Mouse (Mus musculus) liver, embryonic 14.5 days (tissue): Measurements from ENCODE around the gene Dlg2. TPM values are rescaled to one million over a fixed set of nuclear protein-coding genes. Genes with fewer than 3 reads are reported as not detected.

Source experiments
- ATAC-seq: fragments of 200-750 bp; cut with Nextera tagmentation; 2 replicates; pipeline ENCODE4 v1.8.0; 2017; ENCODE audit warnings: moderate number of reproducible peaks, mild to moderate bottlenecking, moderate library complexity; ENCODE audit not compliant: insufficient read depth
- DNase-seq, 3 experiments: peaks; one replicate each; pipeline ENCODE4 v3.0.0-alpha.2; 2012 to 2013; ENCODE audit warnings: low read depth in 3 of 3, low spot score in 3 of 3
- H3K27ac ChIP-seq: fragments of 300-500 bp; sonication (generic); 2 replicates; pipeline ENCODE4 v1.5.1; 2014; ENCODE audit warnings: moderate library complexity, mild to moderate bottlenecking, control low read depth, inconsistent platforms
- H3K27me3 ChIP-seq: fragments of 300-500 bp; sonication (generic); 2 replicates; pipeline ENCODE4 v1.6.1; 2014; ENCODE audit warnings: mild to moderate bottlenecking, low read length, moderate library complexity; ENCODE audit not compliant: control insufficient read depth, insufficient read depth
- H3K36me3 ChIP-seq: fragments of 300-500 bp; sonication (generic); replicated peaks from 2 replicates; pipeline ENCODE4 v1.6.1; 2014; ENCODE audit warnings: low read depth; ENCODE audit not compliant: control insufficient read depth, insufficient read depth
- H3K4me1 ChIP-seq, 2 experiments: fragments of 200-500 bp in 1 of 2; fragments of 300-500 bp in 1 of 2; sonication (generic) in 1 of 2; replicated peaks; 2 replicates each; pipeline ENCODE4 v1.6.1; 2012 to 2014; ENCODE audit warnings: antibody characterized with exemption in 1 of 2, inconsistent platforms in 1 of 2, low read length in 1 of 2; ENCODE audit not compliant: control insufficient read depth in 2 of 2, insufficient read depth in 2 of 2
- H3K4me2 ChIP-seq: fragments of 300-500 bp; sonication (generic); 2 replicates; pipeline ENCODE4 v1.6.1; 2014; ENCODE audit warnings: low read depth, mild to moderate bottlenecking, control low read depth, moderate library complexity
- H3K4me3 ChIP-seq, 2 experiments: fragments of 200-500 bp in 1 of 2; fragments of 300-500 bp in 1 of 2; sonication (generic) in 1 of 2; 2 replicates each; pipeline ENCODE4 v1.5.1; 2012 to 2014; ENCODE audit warnings: low read depth in 2 of 2, low read length in 2 of 2, mild to moderate bottlenecking in 2 of 2, control low read depth in 1 of 2, inconsistent platforms in 1 of 2, moderate library complexity in 1 of 2; ENCODE audit not compliant: insufficient read depth in 1 of 2
- H3K9ac ChIP-seq: fragments of 300-500 bp; sonication (generic); replicated peaks from 2 replicates; pipeline ENCODE4 v1.6.1; 2014; ENCODE audit warnings: mild to moderate bottlenecking, control low read depth, moderate library complexity
- H3K9me3 ChIP-seq: fragments of 300-500 bp; sonication (generic); 2 replicates; pipeline ENCODE4 v1.6.1; 2016; ENCODE audit warnings: low read length, mixed read lengths; ENCODE audit not compliant: control insufficient read depth
- CTCF ChIP-seq: IDR thresholded peaks from 2 replicates; pipeline ENCODE4 v1.5.1; 2016; ENCODE audit warnings: antibody characterized with exemption, low read depth, control low read depth
- EP300 ChIP-seq: IDR thresholded peaks from 2 replicates; pipeline ENCODE4 v1.6.1; 2016; ENCODE audit warnings: antibody characterized with exemption, low read depth
- WGBS: fragments of 180-500 bp; shearing (Covaris S2); extraction: QIAGEN DNeasy Blood & Tissue Kit; methylation state at CpG from one replicate; pipeline ENCODE4 v1.1.7; 2014; ENCODE audit not compliant: insufficient replicate concordance; 5-methylcytosine and 5-hydroxymethylcytosine counted together
- polyA plus RNA-seq, 2 experiments: library from polyadenylated mRNA; depleted of rRNA in 1 of 2; stranded (reverse) in 1 of 2; unstranded in 1 of 2; fragments of >200 nt; fragmentation: Nextera tagmentation in 1 of 2; extraction: Ambion mirVana in 1 of 2; gene quantifications; 2 replicates each; pipeline versions ENCODE4 v1.2.1 to v1.2.3; 2012 to 2014

The Dlg2 gene
- polyA plus RNA-seq, 2 experiments = 0.33 to 0.44 TPM

GRCm38 (mm10) chr7:91173560-91173959, 697.1 kb downstream of the Dlg2 start:
- Histone ChIP-seq H3K4me3 (no peak overlapping the region), H3K27ac (no peak overlapping the region), H3K27me3 (no peaks in the 10 kb centered on the region), H3K4me2 (no peak overlapping the region), H3K9me3 (no peaks in the 10 kb centered on the region), H3K4me1 (no peaks in the 10 kb centered on the region), H3K9ac (no peak overlapping the region), H3K36me3 (no peaks in the 10 kb centered on the region)
- no peak for DNase-seq
- ATAC-seq = no peak
- 74% methylated on average over 2 of the region's 2 CpGs for WGBS
- TF ChIP-seq EP300 (no peak), CTCF (no peak)

DNA sequence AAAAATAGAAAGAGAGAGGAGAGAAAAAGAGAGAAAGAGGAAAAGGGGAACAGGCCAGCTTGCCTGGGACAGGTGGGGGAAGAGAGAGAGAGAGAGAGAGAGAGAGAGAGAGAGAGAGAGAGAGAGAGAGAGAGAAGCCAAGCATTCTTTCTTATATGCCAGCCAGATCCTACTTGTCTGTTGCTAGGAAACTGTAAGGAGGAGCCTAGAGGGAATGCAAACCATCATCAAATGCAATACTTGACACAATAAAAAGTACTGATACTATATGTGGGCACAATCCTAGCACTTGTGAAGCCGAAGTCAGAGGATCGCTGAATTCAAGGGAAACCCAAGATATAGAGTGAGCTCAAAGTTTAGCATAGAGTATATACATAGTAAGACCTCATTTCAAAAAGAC, 711.7 kb downstream of the Dlg2 start:
- ATAC-seq (no peak), DNase-seq (no peak)
- H3K9ac ChIP-seq = no peak overlapping the region
- no peaks in the 10 kb centered on the region for H3K36me3 ChIP-seq
- H3K4me1 ChIP-seq = no peaks in the 10 kb centered on the region
- H3K9me3 ChIP-seq = no peaks in the 10 kb centered on the region
- no peak overlapping the region for H3K4me2 ChIP-seq
- H3K4me3 ChIP-seq = no peak overlapping the region
- TF ChIP-seq EP300 (no peak), CTCF (no peak)
- H3K27ac ChIP-seq = no peak overlapping the region
- H3K27me3 ChIP-seq = no peaks in the 10 kb centered on the region
- 80% methylated on average over 2 of the region's 2 CpGs for whole genome bisulfite sequencing

DNA sequence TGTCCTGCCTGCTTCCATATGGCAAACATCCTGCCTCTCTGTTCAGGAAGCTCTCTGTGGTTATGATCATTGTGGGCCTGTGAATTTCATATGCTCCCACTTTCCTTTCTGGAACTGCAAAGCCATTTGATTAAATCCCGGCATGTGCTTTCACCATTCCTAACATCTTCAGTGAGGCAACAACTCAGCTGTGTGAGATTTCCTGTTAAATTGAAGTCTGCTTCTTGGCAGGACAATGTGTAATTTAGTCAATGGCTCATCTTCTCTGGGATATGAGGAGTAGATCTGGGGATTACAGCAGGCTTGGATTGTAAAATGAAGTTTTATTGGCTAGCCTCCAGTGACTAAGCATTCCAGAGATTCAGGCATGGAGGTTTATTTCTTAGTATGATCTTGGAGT, 722.9 kb downstream of the Dlg2 start:
- no peaks in the 10 kb centered on the region for H3K36me3 ChIP-seq
- ATAC-seq (no peak), DNase-seq (no peak)
- H3K4me2 ChIP-seq = no peak overlapping the region
- TF ChIP-seq CTCF (no peak), EP300 (no peak)
- H3K27me3 ChIP-seq = no peaks in the 10 kb centered on the region
- no peaks in the 10 kb centered on the region for H3K9me3 ChIP-seq
- WGBS = 65% methylated on average over 1 of the region's 1 CpGs
- no peak overlapping the region for H3K27ac ChIP-seq
- no peaks in the 10 kb centered on the region for H3K4me1 ChIP-seq
- H3K9ac ChIP-seq = no peak overlapping the region
- no peak overlapping the region for H3K4me3 ChIP-seq

DNA sequence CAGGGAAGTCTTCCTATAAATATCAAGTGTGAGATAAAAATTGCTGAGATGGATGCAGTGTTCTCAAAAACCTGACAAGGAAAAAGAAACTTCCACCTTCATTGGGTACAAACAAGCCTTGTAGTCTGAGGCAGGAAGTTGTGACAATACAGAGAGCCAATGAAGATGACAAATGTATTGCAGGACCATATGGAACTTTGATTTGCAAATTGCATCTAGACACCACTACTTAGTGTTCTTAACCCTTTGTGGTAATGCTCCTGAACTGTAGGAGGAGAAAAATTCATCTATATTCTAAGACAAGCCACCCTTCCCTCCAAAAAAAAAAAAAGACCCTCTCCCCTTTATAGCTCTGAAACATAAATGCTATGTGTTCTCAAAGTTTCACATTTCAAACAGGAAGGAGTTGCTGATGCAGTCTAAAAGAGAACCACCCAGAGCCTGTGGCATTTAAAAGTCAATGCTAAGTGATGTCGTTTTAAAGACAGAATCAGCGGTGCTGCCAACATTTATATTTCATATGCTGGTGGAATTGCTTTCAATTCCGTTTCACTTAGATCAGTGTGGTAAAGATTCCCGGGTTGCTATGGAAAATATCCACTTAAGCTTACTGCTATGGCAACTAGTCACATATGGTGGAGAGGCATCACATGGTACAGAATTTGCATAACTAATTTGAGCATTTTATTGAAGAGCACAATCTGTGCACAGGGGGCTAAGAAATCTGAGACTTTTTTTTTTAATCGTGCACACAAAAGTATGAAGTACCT, 731.8 kb downstream of the Dlg2 start:
- ATAC-seq = no peak

DNA sequence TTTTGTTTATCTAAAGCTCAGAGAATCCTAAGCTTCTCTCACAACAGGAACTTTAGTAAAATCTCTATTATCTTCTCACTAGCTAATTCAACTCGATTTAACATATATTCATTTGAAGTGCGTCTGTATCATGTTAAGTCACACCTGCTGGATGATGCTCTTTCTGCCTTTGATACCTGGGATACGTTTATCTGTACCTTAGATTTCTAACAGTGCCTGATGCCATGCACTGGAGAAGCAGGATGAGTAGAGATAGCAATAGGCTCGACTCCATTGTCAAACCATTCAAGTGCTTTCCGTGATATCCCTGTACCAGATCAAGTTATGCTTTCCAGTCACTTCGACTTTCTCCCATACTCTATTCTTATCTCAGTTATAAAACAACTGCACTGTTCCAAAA, 732.5 kb downstream of the Dlg2 start:
- H3K9me3 ChIP-seq = no peaks in the 10 kb centered on the region

More for the DNA sequence above, 731.8 kb downstream of the Dlg2 start:
- Histone ChIP-seq H3K4me3 (no peak overlapping the region), H3K4me2 (no peak overlapping the region), H3K4me1 (no peaks in the 10 kb centered on the region), H3K9me3 (no peaks in the 10 kb centered on the region), H3K36me3 (no peaks in the 10 kb centered on the region), H3K27me3 (no peaks in the 10 kb centered on the region), H3K27ac (no peak overlapping the region), H3K9ac (no peak overlapping the region)
- DNase-seq = no peak
- no peak for TF ChIP-seq EP300
- no peak for TF ChIP-seq CTCF
- 64% methylated on average over 5 of the region's 5 CpGs for WGBS

More for the DNA sequence above, 732.5 kb downstream of the Dlg2 start:
- Histone ChIP-seq H3K27me3 (no peaks in the 10 kb centered on the region), H3K36me3 (no peaks in the 10 kb centered on the region), H3K4me1 (no peaks in the 10 kb centered on the region), H3K4me3 (no peak overlapping the region), H3K9ac (no peak overlapping the region), H3K4me2 (no peak overlapping the region), H3K27ac (no peak overlapping the region)
- DNase-seq = no peak
- TF ChIP-seq EP300 (no peak), CTCF (no peak)
- no peak for ATAC-seq
- WGBS = 44% methylated on average over 6 of the region's 6 CpGs
